Mouse (Mus musculus) CH12.LX (cell line): ENCODE measurements around the gene Mapkbp1. TPM values are rescaled to one million over a fixed set of nuclear protein-coding genes. Genes with fewer than 3 reads are reported as not detected.

ENCODE experiments used
- DNase-seq: peaks from one replicate; pipeline ENCODE4 v3.0.0-alpha.2; 2013; ENCODE audit errors: extremely low read depth
- H3K27ac ChIP-seq: 2 replicates; pipeline ENCODE4 v1.5.1; 2012; ENCODE audit warnings: low read depth, mild to moderate bottlenecking, control low read depth, moderate library complexity; ENCODE audit not compliant: insufficient read depth
- H3K27me3 ChIP-seq: replicated peaks from 2 replicates; pipeline ENCODE3; 2012; ENCODE audit warnings: inconsistent platforms
- H3K36me3 ChIP-seq, 2 experiments: replicated peaks in 1 of 2; 2 replicates each; pipeline versions ENCODE3 to v1.6.1; 2012; ENCODE audit warnings: inconsistent platforms in 1 of 2, low read length in 1 of 2, mild to moderate bottlenecking in 1 of 2, mixed read lengths in 1 of 2, moderate library complexity in 1 of 2; ENCODE audit not compliant: control insufficient read depth in 1 of 2, insufficient read depth in 1 of 2
- H3K4me1 ChIP-seq, 2 experiments: 2 replicates each; pipeline ENCODE4 v1.6.1; 2012; ENCODE audit warnings: inconsistent platforms in 1 of 2, moderate library complexity in 1 of 2; ENCODE audit not compliant: insufficient read depth in 2 of 2, control insufficient read depth in 1 of 2
- H3K4me2 ChIP-seq: 2 replicates; pipeline ENCODE4 v1.6.1; 2012; ENCODE audit warnings: low read depth, mild to moderate bottlenecking, control low read depth; ENCODE audit not compliant: poor library complexity, insufficient read depth, severe bottlenecking
- H3K4me3 ChIP-seq, 3 experiments: fragments of 150-350 bp in 1 of 3; sonication (generic) in 1 of 3; replicated peaks in 1 of 3; 2 replicates each; pipeline versions ENCODE3 to v1.5.1; 2011 to 2012; ENCODE audit warnings: low read depth in 2 of 3, low read length in 2 of 3, mild to moderate bottlenecking in 2 of 3, moderate library complexity in 2 of 3, control low read depth in 1 of 3, improper control_type of control experiment in 1 of 3, inconsistent platforms in 1 of 3, mixed read lengths in 1 of 3; ENCODE audit not compliant: poor library complexity in 1 of 3
- H3K79me2 ChIP-seq: replicated peaks from 2 replicates; pipeline ENCODE4 v1.6.1; 2012; ENCODE audit warnings: mild to moderate bottlenecking, moderate library complexity; ENCODE audit not compliant: control insufficient read depth, poor library complexity, insufficient read depth, severe bottlenecking; ENCODE audit errors: extremely low read depth
- H3K9ac ChIP-seq: 2 replicates; pipeline ENCODE4 v1.6.1; 2012; ENCODE audit warnings: low read depth, mild to moderate bottlenecking, control low read depth, moderate library complexity; ENCODE audit not compliant: insufficient read depth
- H3K9me3 ChIP-seq: replicated peaks from 2 replicates; pipeline ENCODE3; 2012; ENCODE audit warnings: low read length, inconsistent platforms, mixed read lengths
- CHD1 ChIP-seq: IDR thresholded peaks from 2 replicates; pipeline ENCODE4 v1.6.1; 2012; ENCODE audit warnings: low read depth, low read length, improper control_type of control experiment, inconsistent platforms
- CTCF ChIP-seq, 2 experiments: IDR thresholded peaks in 1 of 2; conservative IDR thresholded peaks in 1 of 2; 2 replicates each; pipeline ENCODE4 v1.5.1; 2011 to 2012; ENCODE audit warnings: low read depth in 2 of 2, low read length in 2 of 2, improper control_type of control experiment in 1 of 2, inconsistent platforms in 1 of 2, mild to moderate bottlenecking in 1 of 2, moderate library complexity in 1 of 2
- E2F4 ChIP-seq: IDR thresholded peaks from 2 replicates; pipeline ENCODE4 v1.6.1; 2011; ENCODE audit warnings: low read depth, low read length, improper control_type of control experiment; ENCODE audit not compliant: insufficient replicate concordance
- GABPA ChIP-seq: IDR thresholded peaks from 2 replicates; pipeline ENCODE4 v1.6.1; 2012; ENCODE audit warnings: low read depth, low read length, improper control_type of control experiment, inconsistent platforms; ENCODE audit not compliant: insufficient replicate concordance
- IRF4 ChIP-seq: IDR thresholded peaks from 2 replicates; pipeline ENCODE4 v1.6.1; 2014; ENCODE audit warnings: low read depth, mild to moderate bottlenecking, inconsistent platforms, low read length, improper control_type of control experiment
- KAT2A ChIP-seq: IDR thresholded peaks from 2 replicates; pipeline ENCODE4 v1.6.1; 2012; ENCODE audit warnings: low read length, improper control_type of control experiment, inconsistent platforms; ENCODE audit not compliant: insufficient replicate concordance
- MAX ChIP-seq: IDR thresholded peaks from 2 replicates; pipeline ENCODE4 v1.6.1; 2011; ENCODE audit warnings: low read length, improper control_type of control experiment
- RAD21 ChIP-seq: IDR thresholded peaks from 2 replicates; pipeline ENCODE4 v1.6.1; 2011; ENCODE audit warnings: low read depth, mild to moderate bottlenecking, low read length, improper control_type of control experiment, moderate library complexity
- SIN3A ChIP-seq: IDR thresholded peaks from 2 replicates; pipeline ENCODE4 v1.6.1; 2012; ENCODE audit warnings: low read length, improper control_type of control experiment, inconsistent platforms
- SMC3 ChIP-seq: IDR thresholded peaks from 2 replicates; pipeline ENCODE4 v1.6.1; 2011; ENCODE audit warnings: low read depth, low read length, improper control_type of control experiment
- USF2 ChIP-seq: conservative IDR thresholded peaks from 2 replicates; pipeline ENCODE4 v1.6.1; 2011; ENCODE audit warnings: low read depth, low read length, improper control_type of control experiment
- ZC3H11A ChIP-seq: IDR thresholded peaks from 2 replicates; pipeline ENCODE4 v1.6.1; 2012; ENCODE audit warnings: low read depth, mild to moderate bottlenecking, inconsistent platforms, low read length, improper control_type of control experiment
- dilution Hi-C: fragments of 300-500 bp; cut with MboI; formaldehyde crosslinking; loops from 2 replicates; pipeline ENCODE4 v1.14.3; 2020; ENCODE audit warnings: low sequenced_read_pairs; ENCODE audit not compliant: extremely low pct_unique_long_range_greater_than_20kb, extremely low pct_ligation_motif_present
- in situ Hi-C: fragments of 300-500 bp; cut with MboI; formaldehyde crosslinking; loops from 3 replicates; pipeline ENCODE4 v1.14.3; 2019; ENCODE audit warnings: low sequenced_read_pairs, low pct_ligation_motif_present, low pct_unique_long_range_greater_than_20kb, mixed read lengths
- polyA plus RNA-seq: library from polyadenylated mRNA; unstranded; fragments of >175 nt; gene quantifications from 2 replicates; pipeline ENCODE4 v1.2.1, GENCODE M21; 2012; ENCODE audit warnings: low read depth; ENCODE audit not compliant: insufficient read length
- total RNA-seq, 2 experiments: library from RNA; depleted of rRNA; stranded (reverse); fragments of 300-350 nt in 1 of 2; fragments of >200 nt in 1 of 2; gene quantifications; 2 replicates each; pipeline ENCODE4 v1.2.3; 2012 to 2014

Mapkbp1 gene
- 4.3 and 4.4 TPM in 2 replicates for total RNA-seq (2012; rRNA removed)
- 1.8 and 1.9 TPM in 2 replicates for total RNA-seq (2014; rRNA removed)
- polyA plus RNA-seq, result 4.5 and 7.0 TPM in 2 replicates

GRCm38 (mm10) chr2:119972537-119972879, at the start of gene Mapkbp1:
Gene Mapkbp1, plus strand, starts transcription at chr2:119972699.
- H3K4me3 ChIP-seq, result peak within 1 kb of the TSS; percentile 62 to 73 (median 73)
- H3K9ac ChIP-seq, result peak within 1 kb of the TSS; percentile 70
- no peaks in the 10 kb centered on the region for H3K27me3 ChIP-seq
- no peak within 1 kb of the TSS for H3K27ac ChIP-seq
- no peaks in the 10 kb centered on the region for H3K9me3 ChIP-seq
- H3K4me2 ChIP-seq, result peak within 1 kb of the TSS; percentile 62
- peaks cover 0 to 15% of the 10 kb centered on the region in 2 experiments; a peak in 2 of 4 replicates for H3K4me1 ChIP-seq
- in situ Hi-C loops, result loop anchor here (5.0 kb wide), 1 partner anchor 45 kb away; no protein-coding TSS in a partner anchor
- H3K79me2 ChIP-seq, result no peaks in the 10 kb centered on the region
- no peak for DNase-seq
- dilution Hi-C loops, result no loop called here
- H3K36me3 ChIP-seq, result peaks cover 0 to 10% of the 10 kb centered on the region in 2 experiments
- TF ChIP-seq ZC3H11A, result no peak
- 0 out of 2 replicates have a peak, but pooled peaks have one; percentile 2 for TF ChIP-seq IRF4

- Histone ChIP-seq H3K9me3 (no peaks in the 10 kb centered on the region), H3K9ac (no peak overlapping the region), H3K27ac (no peak overlapping the region), H3K79me2 (no peaks in the 10 kb centered on the region), H3K4me3 (no peak overlapping the region), H3K27me3 (no peaks in the 10 kb centered on the region), H3K4me2 (peak overlapping the region; percentile 75), H3K36me3 (peaks cover 0 to 15% of the 10 kb centered on the region in 2 experiments)
- in situ Hi-C loops (loop anchor here (5.0 kb wide), 1 partner anchor 47 kb away; no protein-coding TSS in a partner anchor), dilution Hi-C loops (no loop called here)
- no peak for TF ChIP-seq USF2
- TF ChIP-seq RAD21, result peak; percentile 92
- peak; percentile 38; the same call in 1 of the 2 replicates for TF ChIP-seq ZC3H11A
- peak; percentile 47 to 89; a peak in 3 of 4 replicates for TF ChIP-seq CTCF (conservative IDR thresholded peaks at IDR 0.05 in 1 of 2, IDR thresholded peaks at IDR 0.05 in 1 of 2; ENCODE audit: low read depth in 2 of 2, low read length in 2 of 2)
- no peak for TF ChIP-seq GABPA
- TF ChIP-seq SIN3A, result 0 out of 2 replicates have a peak, but pooled peaks have one; percentile 28
- TF ChIP-seq SMC3, result peak; percentile 83
- TF ChIP-seq MAX, result no peak
- no peak for TF ChIP-seq E2F4
- TF ChIP-seq, all 38 proteins: peak for 5
- peaks cover 0 to 19% of the 10 kb centered on the region in 2 experiments; a peak in 2 of 4 replicates for H3K4me1 ChIP-seq
- DNase-seq, result peak; percentile 55
Measured at GRCm38 (mm10) chr2:119970571-119970970, 1.9 kb upstream of the Mapkbp1 start.

- no peaks in the 10 kb centered on the region for H3K27me3 ChIP-seq
- no peaks in the 10 kb centered on the region for H3K9me3 ChIP-seq
- no peak overlapping the region for H3K9ac ChIP-seq
- DNase-seq, result no peak
- H3K4me3 ChIP-seq, result no peak overlapping the region
- peaks cover 0 to 14% of the 10 kb centered on the region in 2 experiments for H3K36me3 ChIP-seq
- in situ Hi-C loops, result loop anchor here (5.0 kb wide), 1 partner anchor 46 kb away; no protein-coding TSS in a partner anchor
- TF ChIP-seq CTCF (conservative IDR thresholded peaks at IDR 0.05 in 1 of 2, IDR thresholded peaks at IDR 0.05 in 1 of 2; ENCODE audit: low read depth in 2 of 2, low read length in 2 of 2) (peak in 1 of 2 experiments; percentile 22; a peak in 2 of 4 replicates), KAT2A (no peak), CHD1 (no peak), RAD21 (peak; percentile 6)
- H3K4me2 ChIP-seq, result no peak overlapping the region
- dilution Hi-C loops, result no loop called here
- H3K27ac ChIP-seq, result no peak overlapping the region
- peaks cover 0 to 15% of the 10 kb centered on the region in 2 experiments; a peak in 2 of 4 replicates for H3K4me1 ChIP-seq
- no peaks in the 10 kb centered on the region for H3K79me2 ChIP-seq
Measured at GRCm38 (mm10) chr2:119971316-119971715, 1.2 kb upstream of the Mapkbp1 start.
